Mouse (Mus musculus): ENCODE measurements around the gene Vgll2.

The Vgll2 gene

DNA sequence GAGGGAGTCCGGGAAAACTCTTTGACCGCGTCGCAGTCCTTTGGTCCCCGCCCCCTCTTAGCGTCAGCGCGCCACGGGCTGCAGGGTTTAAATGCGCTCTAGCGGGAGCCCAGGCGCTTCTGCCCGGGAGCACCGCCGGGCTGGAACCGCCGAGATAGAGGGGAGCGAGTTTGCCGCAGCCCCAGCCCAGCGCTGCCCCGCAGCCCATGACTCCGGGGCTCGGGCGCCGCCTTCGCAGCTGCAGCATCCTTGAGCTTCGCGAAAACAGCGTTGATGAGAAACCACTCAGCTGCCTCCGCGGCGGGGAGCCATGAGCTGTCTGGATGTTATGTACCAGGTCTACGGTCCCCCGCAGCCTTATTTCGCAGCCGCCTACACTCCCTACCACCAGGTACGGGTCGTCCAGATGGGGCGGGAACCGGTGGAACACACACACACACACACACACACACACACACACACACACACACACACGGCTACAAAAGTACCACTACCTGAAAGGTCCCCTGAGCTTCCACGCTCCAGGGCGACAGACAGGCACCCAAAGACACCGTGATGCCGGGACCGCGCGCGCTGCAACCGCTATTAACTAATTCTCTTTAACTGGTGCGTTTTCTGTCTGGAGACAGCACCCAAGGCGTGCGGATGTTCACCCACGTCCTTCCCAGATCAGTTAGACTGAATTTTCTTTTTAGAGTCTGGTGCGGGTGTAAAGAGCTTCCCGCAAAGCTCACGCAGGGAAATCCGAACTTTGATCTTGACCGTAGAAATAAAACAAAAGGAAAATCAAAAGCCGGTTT is at the start of gene Vgll2:
Gene Vgll2, plus strand, starts transcription at position 90 of the 800 bp plus-strand sequence.
- DNase-seq (ENCODE audit: low read depth), result no peak

GRCm38 (mm10) chr10:51975137-51975536 is 47.2 kb upstream of the Vgll2 start:
- peak; percentile 89 for DNase-seq (ENCODE audit: low read depth)

DNA sequence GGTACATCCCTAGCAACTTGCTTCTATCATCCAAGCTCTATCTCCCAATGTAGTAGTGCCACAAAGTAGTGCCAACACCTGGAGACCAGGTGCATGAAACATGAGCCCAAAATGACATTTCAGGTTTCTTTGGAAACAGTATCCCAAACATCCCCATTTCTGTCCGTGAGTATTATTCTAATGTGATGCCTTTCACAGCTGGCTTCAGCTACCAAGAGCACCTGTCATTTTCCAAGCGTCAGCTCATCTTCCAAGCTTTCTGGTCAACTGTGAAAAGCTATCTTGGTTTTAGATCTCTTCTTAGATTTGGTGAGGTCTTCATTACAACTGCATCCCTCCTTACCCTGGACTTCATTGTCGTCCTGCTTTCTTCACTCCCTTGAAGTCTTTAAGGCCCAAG is 46.7 kb upstream of the Vgll2 start:
- DNase-seq (ENCODE audit: low read depth), result no peak

- DNase-seq (ENCODE audit: low read depth), result no peak
These were observed 40.7 kb upstream of the Vgll2 start for GRCm38 (mm10) chr10:51981651-51982050.

DNA sequence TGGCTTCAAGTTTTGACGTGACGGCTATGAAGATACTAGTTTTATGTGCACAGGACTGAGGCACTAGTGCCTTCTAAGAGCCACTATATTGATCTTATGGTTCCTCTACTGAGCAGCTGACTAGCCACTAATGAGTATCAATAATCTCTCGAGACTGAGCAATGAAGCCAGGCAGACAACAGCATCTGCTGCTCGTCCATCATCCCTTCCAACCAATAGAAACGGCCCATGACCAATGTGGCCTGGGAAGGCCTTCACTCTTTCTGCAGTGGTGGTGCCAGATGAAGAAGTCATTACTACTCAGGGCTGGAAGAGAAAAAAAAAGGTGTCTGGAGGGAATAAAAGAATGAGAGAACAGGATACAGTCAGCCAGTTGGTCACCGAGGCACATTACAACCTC is 39.9 kb upstream of the Vgll2 start:
- DNase-seq (ENCODE audit: low read depth), result no peak

- no peak for DNase-seq (ENCODE audit: low read depth)
These were observed 3.8 kb upstream of the Vgll2 start for GRCm38 (mm10) chr10:52018471-52018870.

- no peak for DNase-seq (ENCODE audit: low read depth)
These were observed 1.1 kb upstream of the Vgll2 start for GRCm38 (mm10) chr10:52021231-52021630.

DNA sequence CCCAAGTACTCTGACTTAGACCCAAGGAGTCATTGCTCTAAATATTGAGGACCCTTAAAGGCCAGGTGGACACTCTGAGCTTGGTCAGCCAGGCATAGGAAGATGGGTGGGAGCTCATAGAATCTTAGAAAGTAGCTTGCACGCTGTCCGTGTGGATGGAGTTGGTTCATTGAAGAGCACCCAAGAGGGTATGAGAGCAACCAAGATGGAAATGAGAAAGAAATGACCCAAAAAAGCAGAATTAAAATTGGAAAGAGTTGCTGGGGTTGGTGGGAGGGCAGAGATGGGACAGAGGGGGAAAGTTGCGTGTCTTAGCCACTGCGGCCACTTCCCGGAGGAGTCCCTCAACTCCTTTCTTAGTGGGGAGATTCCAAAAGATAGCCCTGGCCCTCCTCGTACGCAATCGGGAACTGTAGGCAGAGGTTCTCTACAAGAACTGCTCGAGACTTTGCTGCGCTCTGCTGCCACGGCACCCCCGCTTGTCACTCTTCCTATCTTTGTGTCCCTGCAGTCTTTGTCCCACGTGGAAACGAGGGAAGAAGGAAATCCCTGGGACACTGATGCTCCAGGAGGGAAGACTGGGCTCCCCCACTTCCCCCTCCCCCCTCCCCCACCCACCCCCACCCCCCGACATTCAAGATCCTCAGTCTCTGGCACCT is 437 bp upstream of the Vgll2 start:
- DNase-seq (ENCODE audit: low read depth), result no peak

GRCm38 (mm10) chr10:52023213-52024052 is 1.1 kb downstream of the Vgll2 start:
- DNase-seq (ENCODE audit: low read depth), result no peak

DNA sequence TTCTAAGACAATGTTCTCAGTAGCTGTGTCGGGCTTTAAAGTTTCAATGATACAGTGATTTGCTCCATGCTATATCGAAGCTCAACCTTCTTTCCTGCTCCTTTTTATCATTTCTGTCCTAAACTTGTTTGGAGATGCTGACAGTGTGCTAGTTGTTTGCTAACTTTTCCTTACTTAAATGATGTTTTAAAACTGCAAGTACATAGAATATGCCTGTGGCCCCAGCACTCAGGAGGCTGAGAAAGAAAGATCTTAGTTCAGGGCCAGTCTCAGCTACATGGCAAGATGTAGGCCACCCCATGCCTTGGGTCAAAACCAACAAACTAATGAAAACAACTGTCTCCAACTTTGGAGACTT is 1.7 kb downstream of the Vgll2 start:
- no peak for DNase-seq (ENCODE audit: low read depth)

- no peak for DNase-seq (ENCODE audit: low read depth)
These were observed 3.0 kb downstream of the Vgll2 start for GRCm38 (mm10) chr10:52025291-52025690.

GRCm38 (mm10) chr10:52025821-52026220 is 3.5 kb downstream of the Vgll2 start:
- no peak for DNase-seq (ENCODE audit: low read depth)

- no peak for DNase-seq (ENCODE audit: low read depth)
These were observed 5.1 kb downstream of the Vgll2 start for GRCm38 (mm10) chr10:52027161-52028035.

- no peak for DNase-seq (ENCODE audit: low read depth)
These were observed 6.5 kb downstream of the Vgll2 start for GRCm38 (mm10) chr10:52028561-52029370.

GRCm38 (mm10) chr10:52029421-52030080 is 7.2 kb downstream of the Vgll2 start:
- DNase-seq (ENCODE audit: low read depth), result peak; percentile 46

- DNase-seq (ENCODE audit: low read depth), result no peak
These were observed 11.4 kb downstream of the Vgll2 start for GRCm38 (mm10) chr10:52033729-52034128.

DNA sequence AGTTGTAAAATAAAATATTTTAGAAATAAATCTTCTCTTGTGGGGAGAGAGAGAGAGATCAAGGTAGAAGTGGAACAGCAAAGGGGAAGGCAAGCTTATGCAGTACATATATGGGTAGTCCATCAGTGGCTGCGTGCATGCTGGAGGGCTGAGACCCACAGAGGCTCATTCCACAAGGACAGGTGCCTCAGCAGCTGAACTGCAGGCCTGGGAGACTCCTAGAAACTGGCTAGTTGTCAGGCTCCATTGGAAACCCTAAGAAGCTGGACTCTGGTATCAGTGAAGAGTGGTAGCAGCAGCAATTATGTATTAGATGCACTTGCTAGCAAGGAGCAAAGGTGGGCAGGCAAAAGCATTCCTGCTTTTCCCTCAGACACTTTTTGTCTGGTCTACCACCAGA is 17.1 kb downstream of the Vgll2 start:
- no peak for DNase-seq (ENCODE audit: low read depth)

DNA sequence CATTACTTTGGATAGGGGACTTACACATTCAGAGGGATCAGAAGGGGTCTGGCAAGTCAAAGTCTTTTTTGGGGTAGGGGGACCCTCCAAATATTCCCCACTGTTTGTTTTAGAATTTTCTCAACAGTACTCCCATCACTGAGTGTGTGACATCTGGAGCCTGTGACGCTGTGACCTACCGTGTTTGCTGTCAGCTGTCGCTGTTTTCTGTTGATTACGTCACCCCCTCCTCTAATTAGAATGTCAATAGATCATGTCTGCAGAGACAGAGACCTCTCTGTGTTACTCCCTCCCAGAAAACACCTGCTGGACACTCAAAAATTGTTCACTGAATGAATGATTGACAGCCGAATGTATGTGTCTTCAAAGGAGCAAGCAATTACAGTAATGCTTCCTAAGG is 20.8 kb downstream of the Vgll2 start:
- no peak for DNase-seq (ENCODE audit: low read depth)

GRCm38 (mm10) chr10:52048287-52048686 is 26.0 kb downstream of the Vgll2 start:
- DNase-seq (ENCODE audit: low read depth), result no peak

GRCm38 (mm10) chr10:52072482-52072881 is 50.2 kb downstream of the Vgll2 start:
- peak; percentile 84 for DNase-seq (ENCODE audit: low read depth)
